In the genomic region with DNA sequence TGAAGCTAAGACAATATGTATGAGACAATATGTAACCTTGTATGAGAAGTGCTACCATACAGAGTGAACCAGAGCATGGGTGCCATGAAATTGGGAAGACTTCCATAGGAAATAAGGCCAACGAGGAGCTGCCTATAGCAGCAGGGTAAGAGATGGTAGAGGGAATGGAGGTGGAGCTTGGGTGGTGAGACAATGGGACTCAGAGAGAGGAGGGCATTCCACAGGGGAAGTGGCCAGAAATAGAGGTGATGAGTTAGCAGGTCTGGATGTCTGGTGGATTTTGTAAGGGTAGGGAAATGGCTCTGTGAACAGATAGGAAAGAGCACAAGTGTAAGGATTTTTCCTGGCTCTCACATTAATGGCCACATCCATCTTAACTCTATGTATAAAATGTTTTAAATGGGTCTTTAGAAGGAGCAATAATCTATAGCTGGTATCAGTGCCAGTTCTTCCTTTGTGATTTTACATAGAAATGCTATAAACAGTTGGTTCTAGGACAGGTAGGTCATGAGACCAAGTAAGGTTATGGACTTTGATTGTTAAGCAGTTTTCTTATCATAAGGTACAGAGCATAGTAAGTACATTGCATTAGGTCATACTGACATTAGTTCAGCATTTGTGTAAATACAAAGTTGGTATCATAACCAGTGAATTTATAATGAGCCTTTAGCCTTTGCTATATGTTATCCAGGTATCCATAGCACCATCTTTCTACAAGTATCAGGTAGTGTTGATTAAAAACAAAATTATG, we compare ENCODE assay signal across 20 mouse cellular contexts. TPM values are rescaled to one million over a fixed set of nuclear protein-coding genes. Genes with fewer than 3 reads are reported as not detected.
DNase-seq lines count a peak whose midpoint lies in the region; ATAC-seq and TF ChIP-seq lines count a peak whose summit lies in the region.
"Had no signal": no experiment of that assay in that cellular context is flagged by ENCODE, and none has a peak within 500 bp of the region (broad histone marks: within the 10 kb centered on the region; RNA-seq: fewer than 3 reads in every experiment).

No protein-coding gene starts in this region.

- peaks cover 78% of the 10 kb centered on the region for H3K4me1 ChIP-seq in megakaryocyte, embryonic 14.5 days
- peaks cover 63% of the 10 kb centered on the region for H3K4me1 ChIP-seq in liver, embryonic 13.5 days (replicated peaks)
- H3K4me1 ChIP-seq in lung, postnatal 0 days (ENCODE audit: insufficient read depth, low read depth, low read length): no peaks in the 10 kb centered on the region
- H3K4me1 ChIP-seq: hindbrain, embryonic 10.5 days; neural tube, embryonic 12.5 days had no signal

- peaks cover 85% of the 10 kb centered on the region for H3K36me3 ChIP-seq in megakaryocyte, embryonic 14.5 days (replicated peaks; ENCODE audit: low read length)
- H3K36me3 ChIP-seq in liver, embryonic 13.5 days: peaks cover 62% of the 10 kb centered on the region
- H3K36me3 ChIP-seq in lung, postnatal 0 days (ENCODE audit: insufficient read depth, low read length): no peaks in the 10 kb centered on the region
- H3K36me3 ChIP-seq: hindbrain, embryonic 10.5 days; limb, embryonic 10.5 days; neural tube, embryonic 12.5 days had no signal

- no peak for TF ChIP-seq CTCF in gastrocnemius, adult 2 months (IDR thresholded peaks at IDR 0.05)
- no peak for TF ChIP-seq CTCF in lung, postnatal 0 days (IDR thresholded peaks at IDR 0.05)

- intact Hi-C loops in gastrocnemius, adult 2 months (cut with DNase I): no loop called here
- intact Hi-C loops in left cerebral cortex, postnatal 14 days (cut with DNase I): no loop called here

- peak overlapping the region; percentile 80 for H3K27ac ChIP-seq in gastrocnemius, adult 2 months
- H3K27ac ChIP-seq in liver, embryonic 13.5 days: no peak overlapping the region; the same call in 1 of the 2 replicates
- H3K27ac ChIP-seq in lung, postnatal 0 days (ENCODE audit: low read length): no peak overlapping the region
- H3K27ac ChIP-seq: hindbrain, embryonic 10.5 days; limb, embryonic 10.5 days; neural tube, embryonic 12.5 days had no signal

- H3K9ac ChIP-seq in liver, embryonic 13.5 days: no peak overlapping the region
- no peak overlapping the region for H3K9ac ChIP-seq in lung, postnatal 0 days (replicated peaks; ENCODE audit: low read depth)
- H3K9ac ChIP-seq: forebrain, postnatal 0 days; lung, embryonic 14.5 days; neural tube, embryonic 12.5 days had no signal

- 54% methylated on average over 1 of the region's 1 CpGs for WGBS in liver, embryonic 13.5 days (ENCODE audit: insufficient replicate concordance)
- 61% methylated on average over 1 of the region's 1 CpGs for WGBS in lung, postnatal 0 days

- no peaks in the 10 kb centered on the region for H3K9me3 ChIP-seq in megakaryocyte, embryonic 14.5 days
- no peaks in the 10 kb centered on the region for H3K9me3 ChIP-seq in liver, embryonic 13.5 days (replicated peaks)
- H3K9me3 ChIP-seq in lung, postnatal 0 days (ENCODE audit: low read length): no peaks in the 10 kb centered on the region
- H3K9me3 ChIP-seq: hindbrain, embryonic 10.5 days; limb, embryonic 10.5 days; neural tube, embryonic 12.5 days had no signal

- DNase-seq in gastrocnemius, adult 2 months: no peak
- no peak for DNase-seq in gastrocnemius, adult 18-20 months (ENCODE audit: low spot score)
- DNase-seq in liver, embryonic 13.5 days: no peak
- DNase-seq in spleen, adult 12 weeks (ENCODE audit: low spot score): no peak
- DNase-seq in lung, postnatal 0 days (ENCODE audit: low spot score): no peak
- no peak for DNase-seq in left cerebral cortex, postnatal 14 days (ENCODE audit: low spot score in 2 of 2)
- DNase-seq: adrenal gland, postnatal 10 days; cerebellum, postnatal 10 days; forebrain, postnatal 0 days; gastrocnemius, postnatal 10 days; layer of hippocampus, adult 9-11 months; lung, embryonic 14.5 days; right cerebral cortex, postnatal 4 days; thymus, adult 2 months had no signal

- no peak overlapping the region for H3K4me3 ChIP-seq in gastrocnemius, adult 2 months
- H3K4me3 ChIP-seq in megakaryocyte, embryonic 14.5 days (replicated peaks): peak overlapping the region; percentile 70
- H3K4me3 ChIP-seq in liver, embryonic 13.5 days (replicated peaks): no peak overlapping the region
- no peak overlapping the region for H3K4me3 ChIP-seq in lung, postnatal 0 days (ENCODE audit: low read depth, low read length)
- H3K4me3 ChIP-seq: erythroblast, embryonic 14.5 days; hindbrain, embryonic 10.5 days; limb, embryonic 10.5 days; neural tube, embryonic 12.5 days had no signal

- no peak for TF ChIP-seq EP300 in lung, postnatal 0 days (IDR thresholded peaks at IDR 0.05)

- no peak overlapping the region for H3K4me2 ChIP-seq in liver, embryonic 13.5 days
- H3K4me2 ChIP-seq in lung, postnatal 0 days (replicated peaks; ENCODE audit: low read depth, low read length): no peak overlapping the region
- H3K4me2 ChIP-seq: lung, embryonic 14.5 days; neural tube, embryonic 12.5 days had no signal

- H3K27me3 ChIP-seq in megakaryocyte, embryonic 14.5 days (replicated peaks): no peaks in the 10 kb centered on the region
- H3K27me3 ChIP-seq in liver, embryonic 13.5 days: no peaks in the 10 kb centered on the region
- no peaks in the 10 kb centered on the region for H3K27me3 ChIP-seq in lung, postnatal 0 days (replicated peaks; ENCODE audit: insufficient read depth, low read length)
- H3K27me3 ChIP-seq: neural tube, embryonic 12.5 days had no signal

- ATAC-seq in megakaryocyte, adult 5-6 weeks (ENCODE audit: poor library complexity, severe bottlenecking): no peak
- ATAC-seq in liver, embryonic 13.5 days (ENCODE audit: low read depth): peak; percentile 22; the same call in 1 of the 2 replicates
- no peak for ATAC-seq in lung, postnatal 0 days
- ATAC-seq: forebrain, postnatal 0 days had no signal

RNA-seq across cellular contexts. Expression of gene Cpeb4, which starts 30.4 kb away (rescaled TPM):
- total RNA-seq in gastrocnemius, adult 2 months (2021): 100 to 1,000 TPM in 1 of 2 experiments, 10 to 100 TPM in 1; 95.0 to 120 TPM
- total RNA-seq in gastrocnemius, adult 18-20 months (2021): 100 to 1,000 TPM in 1 of 2 experiments, 10 to 100 TPM in 1; 98.3 to 115 TPM
- polyA plus RNA-seq in megakaryocyte, embryonic 14.5 days (2012; ENCODE audit: insufficient read depth, low replicate concordance): 3.9 and 4.8 TPM in 2 replicates
- total RNA-seq in megakaryocyte, adult 5-6 weeks (2015): 25.3 and 27.1 TPM in 2 replicates
- total RNA-seq in megakaryocyte, adult 5-6 weeks (2017): 17.7 and 22.8 TPM in 2 replicates
- polyA plus RNA-seq in liver, embryonic 13.5 days (2015; fragmentation: Nextera tagmentation; extraction: Ambion mirVana): 14.3 and 21.6 TPM in 2 replicates
- 5.9 and 6.8 TPM in 2 replicates for polyA plus RNA-seq in lung, postnatal 0 days (2015; fragmentation: Nextera tagmentation; extraction: Ambion mirVana)
- total RNA-seq in left cerebral cortex, postnatal 14 days (2021): 100 to 1,000 TPM; 146 to 152 TPM
